Mouse (Mus musculus): ENCODE data around the gene Agrp. TPM values are rescaled to one million over a fixed set of nuclear protein-coding genes. Genes with fewer than 3 reads are reported as not detected.

The Agrp gene
- polyA plus RNA-seq, 1 experiment from 2014 or later: 1.1 TPM

- H3K9ac ChIP-seq: no peak overlapping the region
- H3K4me2 ChIP-seq: no peak overlapping the region
- 71% methylated on average over 21 of the region's 21 CpGs for WGBS
- ATAC-seq (ENCODE audit: insufficient read depth, low FRiP score, low read depth): no peak
- H3K9me3 ChIP-seq: no peaks in the 10 kb centered on the region
- H3K4me3 ChIP-seq (replicated peaks): no peak overlapping the region
- H3K36me3 ChIP-seq: peaks cover 3% of the 10 kb centered on the region; the same call in 1 of the 2 replicates
- H3K27me3 ChIP-seq (replicated peaks): peaks cover 9% of the 10 kb centered on the region; the same call in 1 of the 2 replicates
- no peak overlapping the region for H3K27ac ChIP-seq
- peaks cover 34% of the 10 kb centered on the region for H3K4me1 ChIP-seq
These were observed 115.0 kb downstream of the Agrp start for GRCm38 (mm10) chr8:105521995-105522769.

DNA sequence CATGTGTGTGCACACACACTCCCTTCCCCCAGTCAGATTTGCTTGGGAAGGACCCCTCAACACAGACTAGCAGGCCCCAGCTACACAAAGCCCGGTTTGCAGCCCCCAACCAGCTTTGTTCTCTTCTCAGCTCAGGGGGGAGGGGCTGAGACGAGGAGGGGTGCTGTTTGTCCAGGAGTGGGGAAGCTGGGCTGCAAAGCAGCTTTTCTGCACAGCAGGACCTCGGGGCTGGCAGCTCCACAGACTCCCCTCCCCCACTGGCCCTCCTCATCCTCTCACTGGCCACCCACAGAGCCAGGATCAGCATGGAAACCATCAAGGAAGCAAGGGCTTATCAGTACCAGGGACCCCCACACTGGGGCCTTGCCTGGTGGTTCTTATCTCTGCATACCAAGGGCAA is 116.1 kb downstream of the Agrp start:
- Histone ChIP-seq H3K9me3 (no peaks in the 10 kb centered on the region), H3K9ac (no peak overlapping the region), H3K36me3 (peaks cover 3% of the 10 kb centered on the region; the same call in 1 of the 2 replicates), H3K4me3 (replicated peaks) (no peak overlapping the region), H3K27ac (no peak overlapping the region), H3K27me3 (replicated peaks) (peaks cover 9% of the 10 kb centered on the region; the same call in 1 of the 2 replicates), H3K4me1 (peaks cover 41% of the 10 kb centered on the region), H3K4me2 (no peak overlapping the region)
- no peak for ATAC-seq (ENCODE audit: insufficient read depth, low FRiP score, low read depth)
- WGBS: 9% methylated on average over 3 of the region's 3 CpGs

- WGBS: 37% methylated on average over 5 of the region's 5 CpGs
- H3K4me1 ChIP-seq: peaks cover 43% of the 10 kb centered on the region
- no peaks in the 10 kb centered on the region for H3K9me3 ChIP-seq
- peaks cover 3% of the 10 kb centered on the region; the same call in 1 of the 2 replicates for H3K36me3 ChIP-seq
- ATAC-seq (ENCODE audit: insufficient read depth, low FRiP score, low read depth): no peak
- H3K27me3 ChIP-seq (replicated peaks): peaks cover 9% of the 10 kb centered on the region; the same call in 1 of the 2 replicates
- no peak overlapping the region for H3K27ac ChIP-seq
- H3K4me3 ChIP-seq (replicated peaks): no peak overlapping the region
- H3K4me2 ChIP-seq: no peak overlapping the region
- H3K9ac ChIP-seq: no peak overlapping the region
These were observed 116.7 kb downstream of the Agrp start for GRCm38 (mm10) chr8:105520521-105520920.

DNA sequence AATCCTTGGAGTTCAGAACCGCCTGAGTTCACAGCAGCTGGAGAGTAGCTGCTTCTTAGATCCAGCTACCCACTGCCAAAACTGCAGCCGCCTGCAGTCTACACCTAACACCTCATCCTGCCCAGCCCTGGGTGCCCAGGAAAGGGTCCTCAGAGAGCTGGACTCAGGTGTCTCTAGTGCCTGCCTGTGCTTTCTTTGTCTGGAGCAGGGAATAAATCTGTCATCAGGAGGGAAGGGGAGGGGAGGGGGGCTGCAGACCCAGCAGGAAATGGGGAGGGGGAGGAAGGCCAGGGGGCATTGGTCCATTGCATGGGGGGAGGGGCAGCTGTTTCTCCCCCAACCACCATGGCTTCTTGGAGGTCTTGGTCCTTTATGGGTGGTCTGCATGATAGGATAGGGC is 117.6 kb downstream of the Agrp start:
- Histone ChIP-seq H3K36me3 (peaks cover 3% of the 10 kb centered on the region; the same call in 1 of the 2 replicates), H3K27me3 (replicated peaks) (peaks cover 9% of the 10 kb centered on the region; the same call in 1 of the 2 replicates), H3K4me1 (peaks cover 43% of the 10 kb centered on the region), H3K9ac (0 out of 2 replicates have a peak overlapping the region, but pooled peaks have one; percentile 56), H3K27ac (no peak overlapping the region), H3K4me3 (replicated peaks) (peak overlapping the region; percentile 56; the same call in 1 of the 2 replicates), H3K4me2 (peak overlapping the region; percentile 100), H3K9me3 (no peaks in the 10 kb centered on the region)
- WGBS: 7% methylated on average over 2 of the region's 2 CpGs
- ATAC-seq (ENCODE audit: insufficient read depth, low FRiP score, low read depth): no peak

- ATAC-seq (ENCODE audit: insufficient read depth, low FRiP score, low read depth): peak; percentile 59
- H3K27ac ChIP-seq: peak within 1 kb of the TSS; percentile 48; the same call in 1 of the 2 replicates
These were observed 118.5 kb downstream of the Agrp start, which contains the start of gene Hsd11b2 for GRCm38 (mm10) chr8:105518436-105519313. Hsd11b2 (plus strand) TSS chr8:105518755.

DNA sequence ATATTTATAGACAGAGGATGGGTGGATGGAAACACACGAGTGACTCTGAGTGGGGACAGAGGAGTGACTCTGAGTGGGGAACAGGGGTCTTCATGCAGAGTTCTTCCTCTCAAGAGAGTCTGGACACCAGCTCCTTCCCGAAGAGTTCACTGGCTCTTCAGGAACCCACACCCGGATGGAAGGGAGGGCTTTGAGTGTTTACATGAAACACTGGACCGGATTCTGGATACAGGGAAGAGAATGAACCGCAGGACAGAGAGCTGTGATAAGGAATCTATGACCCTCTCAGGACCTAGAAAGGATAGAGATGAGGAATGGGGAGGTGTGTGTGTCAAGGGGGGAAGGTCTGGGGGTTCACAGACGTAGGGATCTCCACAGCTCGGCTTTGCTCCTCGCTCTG is 119.8 kb downstream of the Agrp start:
- no peaks in the 10 kb centered on the region for H3K36me3 ChIP-seq
- H3K27ac ChIP-seq: no peak overlapping the region
- H3K4me2 ChIP-seq: no peak overlapping the region
- H3K9me3 ChIP-seq: no peaks in the 10 kb centered on the region
- 27% methylated on average over 8 of the region's 8 CpGs for WGBS
- no peak overlapping the region for H3K4me3 ChIP-seq (replicated peaks)
- H3K9ac ChIP-seq: no peak overlapping the region
- H3K27me3 ChIP-seq (replicated peaks): peaks cover 9% of the 10 kb centered on the region; the same call in 1 of the 2 replicates
- H3K4me1 ChIP-seq: peaks cover 37% of the 10 kb centered on the region
- ATAC-seq (ENCODE audit: insufficient read depth, low FRiP score, low read depth): no peak

More at GRCm38 (mm10) chr8:105518436-105519313, 118.5 kb downstream of the Agrp start, which contains the start of gene Hsd11b2:
- no peaks in the 10 kb centered on the region for H3K9me3 ChIP-seq
- H3K36me3 ChIP-seq: 0 out of 2 replicates have a peak, but pooled peaks cover 3% of the 10 kb centered on the region
- H3K4me3 ChIP-seq (replicated peaks): peak within 1 kb of the TSS; percentile 56
- peaks cover 43% of the 10 kb centered on the region for H3K4me1 ChIP-seq
- peak within 1 kb of the TSS; percentile 100 for H3K4me2 ChIP-seq
- peak within 1 kb of the TSS; percentile 56 for H3K9ac ChIP-seq
- WGBS: 1% methylated on average over 61 of the region's 68 CpGs
- peaks cover 9% of the 10 kb centered on the region; the same call in 1 of the 2 replicates for H3K27me3 ChIP-seq (replicated peaks)

MicroRNAs encoded within 50 kb of the gene (microRNA counts, 519-probe panel; counts per million panel counts)
- 2,304 counts per million, percentile 43 among the panel's probes with 10 or more counts for microRNA mmu-miR-1966

Small RNA genes within 50 kb of the gene (microRNA-seq; reads per million reads assigned to microRNA genes)
- not detected for gene Mir1966

Other genes with a start within 250 kb of the Agrp start
- not detected in 2 replicates for gene Kctd19, start 223.9 kb downstream of the Agrp start, polyA plus RNA-seq (2015; fragmentation: Nextera tagmentation; extraction: Ambion mirVana)
- gene Lrrc36, start 223.8 kb downstream of the Agrp start, polyA plus RNA-seq (2015; fragmentation: Nextera tagmentation; extraction: Ambion mirVana): 0.09 TPM in 1 of 2 replicates, not detected in the other
- gene Tppp3, start 165.9 kb downstream of the Agrp start, polyA plus RNA-seq (2015; fragmentation: Nextera tagmentation; extraction: Ambion mirVana): 44.7 and 45.5 TPM in 2 replicates
- gene Zdhhc1, start 140.5 kb downstream of the Agrp start, polyA plus RNA-seq (2015; fragmentation: Nextera tagmentation; extraction: Ambion mirVana): 32.2 and 34.7 TPM in 2 replicates
- 2.5 and 2.7 TPM in 2 replicates for gene Hsd11b2, start 118.6 kb downstream of the Agrp start, polyA plus RNA-seq (2015; fragmentation: Nextera tagmentation; extraction: Ambion mirVana)
- gene Atp6v0d1, start 71.3 kb downstream of the Agrp start, polyA plus RNA-seq (2015; fragmentation: Nextera tagmentation; extraction: Ambion mirVana): 73.2 and 75.8 TPM in 2 replicates
- gene Ripor1, start 32.1 kb downstream of the Agrp start, polyA plus RNA-seq (2015; fragmentation: Nextera tagmentation; extraction: Ambion mirVana): 21.0 and 23.4 TPM in 2 replicates
- gene Ctcf, start 825 bp downstream of the Agrp start, polyA plus RNA-seq (2015; fragmentation: Nextera tagmentation; extraction: Ambion mirVana): 109 and 112 TPM in 2 replicates
- gene Carmil2, start 48.9 kb upstream of the Agrp start, polyA plus RNA-seq (2015; fragmentation: Nextera tagmentation; extraction: Ambion mirVana): 1.2 and 1.4 TPM in 2 replicates
- 45.0 and 52.8 TPM in 2 replicates for gene Acd, start 63.7 kb upstream of the Agrp start, polyA plus RNA-seq (2015; fragmentation: Nextera tagmentation; extraction: Ambion mirVana)
- 14.9 and 15.0 TPM in 2 replicates for gene Pard6a, start 63.8 kb upstream of the Agrp start, polyA plus RNA-seq (2015; fragmentation: Nextera tagmentation; extraction: Ambion mirVana)
- 0.19 TPM in 1 of 2 replicates, not detected in the other for gene 4933405L10Rik, start 70.3 kb upstream of the Agrp start, polyA plus RNA-seq (2015; fragmentation: Nextera tagmentation; extraction: Ambion mirVana)
- 18.0 and 18.1 TPM in 2 replicates for gene Enkd1, start 70.8 kb upstream of the Agrp start, polyA plus RNA-seq (2015; fragmentation: Nextera tagmentation; extraction: Ambion mirVana)
- 16.0 and 16.2 TPM in 2 replicates for gene Gfod2, start 121.3 kb upstream of the Agrp start, polyA plus RNA-seq (2015; fragmentation: Nextera tagmentation; extraction: Ambion mirVana)
- 13.1 and 13.4 TPM in 2 replicates for gene Ranbp10, start 190.0 kb upstream of the Agrp start, polyA plus RNA-seq (2015; fragmentation: Nextera tagmentation; extraction: Ambion mirVana)
- not detected in 2 replicates for gene Tsnaxip1, start 190.3 kb upstream of the Agrp start, polyA plus RNA-seq (2015; fragmentation: Nextera tagmentation; extraction: Ambion mirVana)
- 38.0 and 41.2 TPM in 2 replicates for gene Cenpt, start 215.9 kb upstream of the Agrp start, polyA plus RNA-seq (2015; fragmentation: Nextera tagmentation; extraction: Ambion mirVana)
- 61.6 and 63.3 TPM in 2 replicates for gene Thap11, start 217.7 kb upstream of the Agrp start, polyA plus RNA-seq (2015; fragmentation: Nextera tagmentation; extraction: Ambion mirVana)
- 151 and 214 TPM in 2 replicates for gene Nutf2, start 223.2 kb upstream of the Agrp start, polyA plus RNA-seq (2015; fragmentation: Nextera tagmentation; extraction: Ambion mirVana)
- 35.7 and 41.9 TPM in 2 replicates for gene Edc4, start 243.5 kb upstream of the Agrp start, polyA plus RNA-seq (2015; fragmentation: Nextera tagmentation; extraction: Ambion mirVana)

Data from stomach, embryonic 15.5 days (tissue).